Mouse (Mus musculus) hematopoietic stem cell, adult 5-6 weeks (primary cell): ENCODE results near the gene Drd2. TPM values are rescaled to one million over a fixed set of nuclear protein-coding genes. Genes with fewer than 3 reads are reported as not detected.

Experiments
- ATAC-seq, 2 experiments: fragments of 125-278 bp in 1 of 2; replicated peaks in 1 of 2; 2 replicates each; pipeline ENCODE4 v1.8.0; 2016 to 2017; ENCODE audit warnings: inconsistent platforms in 2 of 2, mild to moderate bottlenecking in 2 of 2, moderate number of reproducible peaks in 2 of 2, low read depth in 1 of 2, moderate TSS enrichment in 1 of 2; ENCODE audit not compliant: low FRiP score in 2 of 2, poor library complexity in 2 of 2, severe bottlenecking in 2 of 2, insufficient read depth in 1 of 2, low TSS enrichment in 1 of 2
- total RNA-seq: library from RNA; stranded (forward); fragments of 172-1452, 232-1000 nt; gene quantifications from 2 replicates; pipeline ENCODE4 v1.2.3, GENCODE M21; 2017

Drd2 gene
- total RNA-seq, 1 experiment from 2014 or later = not detected

DNA sequence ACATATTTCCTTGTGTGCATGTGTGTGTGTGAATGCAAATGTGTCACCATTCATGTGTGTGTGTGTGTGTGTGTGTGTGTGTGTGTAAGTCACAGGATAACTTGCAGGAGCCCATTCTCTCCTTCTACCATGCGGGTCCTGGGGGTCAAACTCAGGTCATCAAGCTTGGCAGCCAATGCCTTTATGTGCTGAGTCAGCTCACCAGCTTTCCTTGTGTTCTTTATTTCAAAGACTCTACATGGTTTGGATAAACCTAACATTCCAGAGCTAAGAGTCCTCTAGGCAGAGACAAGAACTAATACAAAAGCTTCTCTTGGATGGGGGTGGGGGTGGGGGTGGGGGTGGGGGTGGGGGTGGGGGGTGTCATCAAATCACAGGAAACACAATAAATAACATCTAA is 85.2 kb downstream of the Drd2 start:
- ATAC-seq = no peak

DNA sequence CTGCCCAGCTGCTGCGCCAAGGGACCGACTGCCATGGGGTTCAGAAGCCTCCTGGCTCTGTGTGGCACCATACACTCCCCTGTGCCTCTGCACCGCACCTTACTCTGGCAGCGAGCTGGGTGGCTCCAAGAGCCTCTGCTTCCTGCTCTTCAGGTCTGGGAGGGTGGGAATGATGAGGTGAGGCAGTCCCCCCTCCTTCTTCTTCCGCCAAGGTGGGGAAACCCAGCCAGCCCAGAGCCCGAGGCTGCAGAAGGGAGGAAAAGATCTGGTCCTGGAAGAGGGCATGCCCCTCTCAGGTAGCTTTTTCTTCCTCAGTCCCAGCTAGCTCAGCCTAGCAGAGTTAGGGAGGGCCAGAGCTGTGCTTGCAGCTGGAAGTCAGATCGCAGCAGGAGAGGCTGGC is 86.5 kb downstream of the Drd2 start, which contains the start of gene Ankk1:
Gene Ankk1 (minus strand): TSS at position 101 of the 400 bp plus-strand sequence.
- ATAC-seq = no peak

DNA sequence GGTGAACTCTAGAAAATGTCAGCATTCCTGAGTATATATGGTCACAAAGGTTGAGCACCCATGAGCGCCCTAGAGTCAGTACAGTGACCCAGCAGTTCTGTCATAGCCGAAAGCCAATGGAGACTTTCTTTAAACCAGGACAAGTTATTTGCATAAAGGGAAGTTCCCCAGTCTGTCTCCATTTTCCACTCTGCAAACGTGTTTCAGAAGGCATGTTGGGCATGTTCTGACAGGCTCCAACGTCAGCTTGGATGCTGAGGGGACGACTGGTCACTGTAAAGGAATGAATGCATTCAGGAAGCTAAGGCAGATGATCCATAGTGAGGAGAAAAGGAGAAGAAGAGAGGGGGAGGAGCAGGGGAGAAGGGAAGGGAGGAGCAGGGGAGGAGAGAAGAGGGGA is 87.1 kb downstream of the Drd2 start:
- ATAC-seq = no peak

DNA sequence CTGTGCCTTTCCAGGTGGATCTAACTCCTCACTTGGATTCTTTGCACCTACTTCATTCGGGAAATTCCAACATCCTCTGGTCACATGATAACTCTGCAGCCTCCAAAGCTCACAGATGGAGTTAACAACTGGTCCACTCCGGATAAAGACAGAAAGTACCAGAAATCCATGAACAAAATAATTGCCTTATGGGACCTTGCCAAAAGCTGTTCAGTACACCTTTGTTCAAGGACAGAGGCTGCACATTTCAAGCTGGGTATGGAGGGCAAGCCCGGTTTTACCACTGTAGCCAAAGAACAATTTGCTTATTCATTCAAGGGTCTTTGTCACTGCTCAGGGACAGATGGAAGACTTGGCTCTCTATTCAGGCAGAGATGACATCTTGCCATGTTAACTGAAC is 102.2 kb downstream of the Drd2 start:
- no peak for ATAC-seq

DNA sequence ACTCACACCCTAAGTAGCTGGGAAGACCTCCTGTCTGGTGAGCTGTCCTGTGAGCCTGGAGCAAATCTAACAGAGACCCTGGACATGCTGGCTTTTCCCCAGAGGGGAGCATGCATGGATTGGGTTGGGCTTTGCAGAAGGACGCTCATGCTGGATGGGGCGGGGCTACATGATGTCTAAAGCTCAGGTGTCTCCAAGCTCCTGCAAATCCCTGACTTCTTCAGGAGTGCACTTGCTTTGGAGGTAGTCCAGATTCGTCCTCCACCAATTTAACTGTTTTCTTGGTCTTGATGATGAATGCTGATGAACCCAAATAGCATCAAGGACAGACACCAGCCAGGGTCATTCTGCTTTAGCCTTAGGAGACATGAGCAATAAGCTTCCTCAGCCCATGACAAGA is 110.1 kb downstream of the Drd2 start:
- ATAC-seq = no peak

DNA sequence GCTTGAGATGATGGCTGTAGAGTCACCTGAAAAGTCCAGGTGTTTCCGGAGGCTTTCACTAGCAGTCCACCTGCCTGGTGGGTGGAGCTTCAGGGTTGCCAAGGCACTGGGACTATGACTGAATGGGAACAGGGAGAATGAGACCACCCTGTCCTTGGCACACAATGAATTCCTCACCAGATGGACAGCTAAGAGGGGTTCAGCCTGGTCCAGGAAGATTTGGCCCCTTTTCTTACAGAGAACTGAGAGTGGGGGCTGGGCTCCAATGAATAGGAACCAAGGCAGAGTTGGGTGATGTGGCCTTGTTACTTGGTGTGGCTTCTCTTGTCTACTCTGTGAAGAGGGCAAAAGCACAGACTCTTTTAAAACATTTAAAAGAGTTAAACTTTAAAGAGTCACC is 112.0 kb downstream of the Drd2 start:
- ATAC-seq = no peak

DNA sequence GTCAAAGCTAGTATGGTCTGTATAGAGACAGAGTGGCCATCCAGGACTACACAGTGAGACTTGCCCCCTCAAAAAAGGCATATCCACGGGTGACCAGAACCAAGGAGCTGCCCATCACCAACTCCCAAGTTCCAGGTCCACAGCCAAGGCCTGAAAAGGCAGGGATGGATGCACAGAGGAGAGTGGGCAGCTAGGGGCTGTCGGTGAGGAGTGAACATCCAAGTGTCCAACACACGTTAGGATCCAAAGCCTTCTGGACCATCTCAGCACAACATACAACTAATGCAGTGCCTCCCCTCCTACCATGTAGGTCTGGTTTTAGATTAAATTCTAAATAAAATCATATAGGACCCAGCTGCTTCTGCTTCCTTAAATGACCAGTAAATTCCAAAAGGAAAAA is 115.7 kb downstream of the Drd2 start:
- no peak for ATAC-seq

Other genes starting within 250 kb of the Drd2 start
- gene Gm4894, start 90.1 kb upstream of the Drd2 start, total RNA-seq = not detected in 2 replicates
- not detected in 2 replicates for gene Ankk1, start 86.4 kb downstream of the Drd2 start, total RNA-seq
- 2.8 and 4.1 TPM in 2 replicates for gene Ttc12, start 145.6 kb downstream of the Drd2 start, total RNA-seq